8 mouse cellular contexts compared by ENCODE assay signal in genomic region chrX:123103291-123104260, GRCm38 (mm10). TPM values are rescaled to one million over a fixed set of nuclear protein-coding genes. Genes with fewer than 3 reads are reported as not detected.
DNase-seq lines count a peak whose midpoint lies in the region; ATAC-seq lines count a peak whose summit lies in the region.

Gene Cldn34c1 (plus strand): TSS chrX:123103495.

- peak within 1 kb of the TSS; percentile 82 for H3K27ac ChIP-seq in intestine, embryonic 14.5 days (ENCODE audit: low read depth)

- H3K4me2 ChIP-seq in intestine, embryonic 14.5 days (ENCODE audit: low read length): peak within 1 kb of the TSS; percentile 38

- no peaks in the 10 kb centered on the region for H3K4me1 ChIP-seq in intestine, embryonic 14.5 days (replicated peaks; ENCODE audit: control insufficient read depth, insufficient read depth, low read length)
- no peaks in the 10 kb centered on the region for H3K4me1 ChIP-seq in megakaryocyte, embryonic 14.5 days

- H3K9me3 ChIP-seq in intestine, embryonic 14.5 days (ENCODE audit: control insufficient read depth, low read length): no peaks in the 10 kb centered on the region
- peaks cover 8% of the 10 kb centered on the region for H3K9me3 ChIP-seq in megakaryocyte, embryonic 14.5 days

- H3K36me3 ChIP-seq in intestine, embryonic 14.5 days (ENCODE audit: control insufficient read depth, insufficient read depth, low read length): no peaks in the 10 kb centered on the region
- no peaks in the 10 kb centered on the region for H3K36me3 ChIP-seq in megakaryocyte, embryonic 14.5 days (replicated peaks; ENCODE audit: low read length)

- peak within 1 kb of the TSS; percentile 50 for H3K4me3 ChIP-seq in intestine, embryonic 14.5 days (ENCODE audit: low read depth, low read length)
- H3K4me3 ChIP-seq in megakaryocyte, embryonic 14.5 days (replicated peaks): peak within 1 kb of the TSS; percentile 95

- 4% methylated on average over 55 of the region's 66 CpGs for WGBS in intestine, embryonic 14.5 days

- peak; percentile 90 for DNase-seq in adrenal gland, postnatal 10 days
- peak; percentile 57 for DNase-seq in embryo, embryonic 11.5 days (ENCODE audit: low read depth, low spot score)
- DNase-seq in gastrocnemius, postnatal 25 days: peak; percentile 88
- peak; percentile 81 for DNase-seq in intestine, embryonic 14.5 days (ENCODE audit: low spot score)
- DNase-seq in left cerebral cortex, postnatal 10 days (ENCODE audit: extremely low spot score in 1 of 2, low spot score in 2 of 2): peak; percentile 45 to 90
- DNase-seq in right cerebral cortex, adult 2 months (ENCODE audit: low spot score in 2 of 2): peak; percentile 57 to 74
- DNase-seq in urinary bladder, adult 2 months (ENCODE audit: low spot score): peak; percentile 33

- intact Hi-C loops in left cerebral cortex, postnatal 10 days (cut with DNase I): no loop called here

- peak within 1 kb of the TSS; percentile 59 for H3K9ac ChIP-seq in intestine, embryonic 14.5 days (ENCODE audit: low read length)

- ATAC-seq in intestine, embryonic 14.5 days (replicated peaks; ENCODE audit: low FRiP score, low TSS enrichment, low read depth): peak; percentile 95

- no peaks in the 10 kb centered on the region for H3K27me3 ChIP-seq in intestine, embryonic 14.5 days (replicated peaks; ENCODE audit: control insufficient read depth, insufficient read depth, low read length)
- no peaks in the 10 kb centered on the region for H3K27me3 ChIP-seq in megakaryocyte, embryonic 14.5 days (replicated peaks)

RNA-seq across cellular contexts. Expression of gene Cldn34c1, which starts in this region (rescaled TPM):
- total RNA-seq in adrenal gland, postnatal 10 days (2021): 1 to 10 TPM; 6.9 to 9.5 TPM
- total RNA-seq in gastrocnemius, postnatal 25 days (2021): 1 to 10 TPM; 1.3 to 1.7 TPM
- 9.8 and 12.8 TPM in 2 replicates for polyA plus RNA-seq in intestine, embryonic 14.5 days (2014; fragmentation: Nextera tagmentation; extraction: Ambion mirVana)
- total RNA-seq in left cerebral cortex, postnatal 10 days (2021): 1 to 10 TPM; 3.9 to 6.6 TPM
- 0.03 TPM in 1 of 2 replicates, not detected in the other for polyA plus RNA-seq in megakaryocyte, embryonic 14.5 days (2012; ENCODE audit: insufficient read depth, low replicate concordance)
- 6.8 and 8.1 TPM in 2 replicates for polyA plus RNA-seq in urinary bladder, adult 2 months (2012; rRNA removed)

Comparison
In these comparisons a context has a peak if more than half of its experiments do, and no peak if none do; other contexts are left out.
1. Peak in every context shown above with its lines: DNase-seq, ATAC-seq, H3K4me3 ChIP-seq and H3K27ac ChIP-seq.
2. DNase-seq: peak in every context shown above with its lines; median percentile 90 in adrenal gland, postnatal 10 days; 88 in gastrocnemius, postnatal 25 days; 81 in intestine, embryonic 14.5 days; 68 in left cerebral cortex, postnatal 10 days; 66 in right cerebral cortex, adult 2 months; 57 in embryo, embryonic 11.5 days; 33 in urinary bladder, adult 2 months.